Mouse (Mus musculus) spleen, adult 12 weeks (tissue): ENCODE measurements around the gene Myo10.

Experiments used
- DNase-seq: peaks from one replicate; pipeline ENCODE4 v3.0.0; 2022; ENCODE audit warnings: low spot score

Gene Myo10

GRCm38 (mm10) chr15:25724549-25724948 lies 102.2 kb downstream of the Myo10 start:
- no peak for DNase-seq

- DNase-seq = no peak
Measured at GRCm38 (mm10) chr15:25726814-25727213, 104.5 kb downstream of the Myo10 start.

- no peak for DNase-seq
Measured at GRCm38 (mm10) chr15:25728501-25728900, 106.2 kb downstream of the Myo10 start.

GRCm38 (mm10) chr15:25731053-25731452 lies 108.7 kb downstream of the Myo10 start:
- DNase-seq = no peak

GRCm38 (mm10) chr15:25732758-25733428 lies 110.6 kb downstream of the Myo10 start:
- DNase-seq = no peak

- DNase-seq = no peak
Measured at GRCm38 (mm10) chr15:25733739-25734430, 111.6 kb downstream of the Myo10 start.

- DNase-seq = no peak
Measured at GRCm38 (mm10) chr15:25736531-25736930, 114.2 kb downstream of the Myo10 start.

GRCm38 (mm10) chr15:25740271-25740670 lies 117.9 kb downstream of the Myo10 start:
- DNase-seq = no peak

- no peak for DNase-seq
Measured at GRCm38 (mm10) chr15:25742196-25742595, 119.9 kb downstream of the Myo10 start.

- DNase-seq = no peak
Measured at GRCm38 (mm10) chr15:25751510-25751909, 129.2 kb downstream of the Myo10 start.

- no peak for DNase-seq
Measured at GRCm38 (mm10) chr15:25752597-25752996, 130.3 kb downstream of the Myo10 start.

- DNase-seq = no peak
Measured at GRCm38 (mm10) chr15:25753003-25753402, 130.7 kb downstream of the Myo10 start.

GRCm38 (mm10) chr15:25753878-25754277 lies 131.6 kb downstream of the Myo10 start:
- DNase-seq = no peak

- DNase-seq = no peak
Measured at GRCm38 (mm10) chr15:25754342-25754951, 132.1 kb downstream of the Myo10 start.

- no peak for DNase-seq
Measured at GRCm38 (mm10) chr15:25755536-25755935, 133.2 kb downstream of the Myo10 start.

GRCm38 (mm10) chr15:25756072-25756471 lies 133.7 kb downstream of the Myo10 start:
- DNase-seq = no peak

- no peak for DNase-seq
Measured at GRCm38 (mm10) chr15:25758037-25758436, 135.7 kb downstream of the Myo10 start.

- no peak for DNase-seq
Measured at GRCm38 (mm10) chr15:25758500-25759086, 136.3 kb downstream of the Myo10 start.

GRCm38 (mm10) chr15:25760304-25760703 lies 138.0 kb downstream of the Myo10 start:
- DNase-seq = no peak

GRCm38 (mm10) chr15:25761049-25761448 lies 138.7 kb downstream of the Myo10 start:
- no peak for DNase-seq

- DNase-seq = no peak
Measured at GRCm38 (mm10) chr15:25761800-25762211, 139.5 kb downstream of the Myo10 start.

- DNase-seq = no peak
Measured at GRCm38 (mm10) chr15:25762306-25762705, 140.0 kb downstream of the Myo10 start.

GRCm38 (mm10) chr15:25763106-25763505 lies 140.8 kb downstream of the Myo10 start:
- no peak for DNase-seq
